Comparison of ENCODE assay signal across 21 mouse cellular contexts in the genomic region with DNA sequence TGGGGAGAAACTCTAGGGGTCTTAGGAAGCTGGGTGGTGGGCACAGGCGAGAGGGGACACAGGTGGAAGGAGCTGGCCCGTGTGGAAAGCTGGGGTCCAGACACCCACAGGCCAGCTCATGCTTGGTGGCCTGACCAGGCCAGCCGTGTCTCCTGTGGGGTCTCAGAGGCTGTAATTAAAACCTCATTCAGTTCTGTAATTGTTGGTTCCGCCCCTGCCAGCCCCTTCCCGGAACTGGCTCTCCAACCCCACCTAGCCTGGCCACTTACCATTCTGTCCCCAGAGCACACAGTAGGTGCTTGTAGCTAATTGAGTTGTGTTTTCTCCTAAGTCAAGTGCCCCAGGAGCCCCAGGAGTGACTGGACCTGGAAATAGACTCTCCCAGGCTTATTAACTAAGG. TPM values are rescaled to one million over a fixed set of nuclear protein-coding genes. Genes with fewer than 3 reads are reported as not detected.
DNase-seq lines count a peak whose midpoint lies in the region; ATAC-seq lines count a peak whose summit lies in the region.
"Had no signal": no experiment of that assay in that cellular context is flagged by ENCODE, and none has a peak within 500 bp of the region (broad histone marks: within the 10 kb centered on the region; RNA-seq: fewer than 3 reads in every experiment).

No protein-coding gene starts in this region.

- H3K9ac ChIP-seq in lung, embryonic 15.5 days, result no peak overlapping the region
- H3K9ac ChIP-seq: forebrain, embryonic 13.5 days; hindbrain, embryonic 13.5 days had no signal

- no peaks in the 10 kb centered on the region for H3K36me3 ChIP-seq in lung, embryonic 15.5 days
- H3K36me3 ChIP-seq in embryonic facial prominence, embryonic 10.5 days (replicated peaks), result no peaks in the 10 kb centered on the region
- no peaks in the 10 kb centered on the region for H3K36me3 ChIP-seq in limb, embryonic 10.5 days
- no peaks in the 10 kb centered on the region for H3K36me3 ChIP-seq in hindbrain, embryonic 10.5 days
- H3K36me3 ChIP-seq: forebrain, embryonic 10.5 days; hindbrain, embryonic 13.5 days had no signal

- WGBS in lung, embryonic 15.5 days, result 78% methylated on average over 5 of the region's 5 CpGs
- 49% methylated on average over 5 of the region's 5 CpGs for WGBS in embryonic facial prominence, embryonic 10.5 days
- WGBS in limb, embryonic 10.5 days, result 32% methylated on average over 5 of the region's 5 CpGs
- 71% methylated on average over 5 of the region's 5 CpGs for WGBS in hindbrain, embryonic 10.5 days

- H3K27ac ChIP-seq in lung, embryonic 15.5 days, result peak overlapping the region; percentile 95
- peak overlapping the region; percentile 91 for H3K27ac ChIP-seq in embryonic facial prominence, embryonic 10.5 days (replicated peaks)
- peak overlapping the region; percentile 92; the same call in 1 of the 2 replicates for H3K27ac ChIP-seq in limb, embryonic 10.5 days
- no peak overlapping the region for H3K27ac ChIP-seq in hindbrain, embryonic 10.5 days
- H3K27ac ChIP-seq: forebrain, embryonic 13.5 days; hindbrain, embryonic 13.5 days had no signal

- H3K27me3 ChIP-seq in lung, embryonic 15.5 days, result no peaks in the 10 kb centered on the region
- peaks cover 5% of the 10 kb centered on the region; the same call in 1 of the 2 replicates for H3K27me3 ChIP-seq in embryonic facial prominence, embryonic 10.5 days (replicated peaks; ENCODE audit: low read depth, poor library complexity, severe bottlenecking)
- peaks cover 3% of the 10 kb centered on the region; the same call in 1 of the 2 replicates for H3K27me3 ChIP-seq in limb, embryonic 10.5 days (ENCODE audit: low read depth, poor library complexity, severe bottlenecking)
- H3K27me3 ChIP-seq in hindbrain, embryonic 10.5 days (ENCODE audit: insufficient read depth, poor library complexity, severe bottlenecking), result peaks cover 52% of the 10 kb centered on the region

- H3K4me3 ChIP-seq in lung, embryonic 15.5 days, result no peak overlapping the region
- no peak overlapping the region for H3K4me3 ChIP-seq in embryonic facial prominence, embryonic 10.5 days
- H3K4me3 ChIP-seq in limb, embryonic 10.5 days, result no peak overlapping the region
- H3K4me3 ChIP-seq in hindbrain, embryonic 10.5 days, result no peak overlapping the region
- H3K4me3 ChIP-seq: forebrain, embryonic 10.5 days; forebrain, embryonic 13.5 days; hindbrain, embryonic 13.5 days had no signal

- H3K4me1 ChIP-seq in lung, embryonic 15.5 days, result peaks cover 72% of the 10 kb centered on the region
- H3K4me1 ChIP-seq in embryonic facial prominence, embryonic 10.5 days, result peaks cover 93% of the 10 kb centered on the region
- peaks cover 96% of the 10 kb centered on the region for H3K4me1 ChIP-seq in limb, embryonic 10.5 days
- H3K4me1 ChIP-seq in hindbrain, embryonic 10.5 days (replicated peaks), result peaks cover 53% of the 10 kb centered on the region

- ATAC-seq in lung, embryonic 15.5 days (ENCODE audit: borderline replicate concordance, extremely low read depth, low FRiP score, low TSS enrichment), result no peak
- ATAC-seq: activated CD4-positive, CD25-positive, alpha-beta regulatory T cell, adult 4 months; forebrain, embryonic 13.5 days; forebrain, embryonic 16.5 days; hindbrain, embryonic 16.5 days had no signal

- DNase-seq in heart, adult 11 months, result peak; percentile 90
- DNase-seq in heart, adult 8-10 months (ENCODE audit: low spot score), result no peak
- no peak for DNase-seq in lung, postnatal 10 days
- no peak for DNase-seq in embryonic facial prominence, embryonic 10.5 days (ENCODE audit: low spot score)
- DNase-seq in limb, embryonic 10.5 days (ENCODE audit: low spot score), result peak; percentile 40
- DNase-seq in c-Kit-positive CD71-positive TER-119-positive erythroid progenitor cells, embryonic 14.5 days (ENCODE audit: low spot score), result no peak
- DNase-seq in hindbrain, embryonic 10.5 days (ENCODE audit: low spot score), result no peak
- DNase-seq: adrenal gland, adult 8-10 months; adrenal gland, postnatal 25 days; cerebellum, adult 18-20 months; cerebellum, adult 9-10 months; cerebellum, postnatal 14 days; gastrocnemius, postnatal 10 days; gastrocnemius, postnatal 36 days had no signal

- no peaks in the 10 kb centered on the region for H3K9me3 ChIP-seq in lung, embryonic 15.5 days
- no peaks in the 10 kb centered on the region for H3K9me3 ChIP-seq in embryonic facial prominence, embryonic 10.5 days
- H3K9me3 ChIP-seq in limb, embryonic 10.5 days (replicated peaks), result no peaks in the 10 kb centered on the region
- H3K9me3 ChIP-seq in hindbrain, embryonic 10.5 days, result no peaks in the 10 kb centered on the region
- H3K9me3 ChIP-seq: forebrain, embryonic 10.5 days; forebrain, embryonic 13.5 days; hindbrain, embryonic 13.5 days had no signal

- no peak overlapping the region for H3K4me2 ChIP-seq in lung, embryonic 15.5 days
- H3K4me2 ChIP-seq: forebrain, embryonic 13.5 days; hindbrain, embryonic 13.5 days had no signal

RNA-seq across cellular contexts. Expression of gene Ube2v1, which starts 32.7 kb away (rescaled TPM):
- total RNA-seq in heart, adult 8-10 months (2022), result 100 to 1,000 TPM; 120 to 152 (median 139) TPM
- polyA plus RNA-seq in lung, embryonic 15.5 days (2015; fragmentation: Nextera tagmentation; extraction: Ambion mirVana), result 280 and 282 TPM in 2 replicates
- 384 and 394 TPM in 2 replicates for polyA plus RNA-seq in embryonic facial prominence, embryonic 10.5 days (2016; fragmentation: Nextera tagmentation; extraction: Ambion mirVana)
- polyA plus RNA-seq in limb, embryonic 10.5 days (2016; fragmentation: Nextera tagmentation; extraction: Ambion mirVana), result 375 and 404 TPM in 2 replicates
- 385 and 396 TPM in 2 replicates for polyA plus RNA-seq in hindbrain, embryonic 10.5 days (2016; fragmentation: Nextera tagmentation; extraction: Ambion mirVana)

Comparison
In these comparisons a context has a peak if more than half of its experiments do, and no peak if none do; other contexts are left out.
1. DNase-seq: peak in heart, adult 11 months (single experiment) and limb, embryonic 10.5 days (single experiment); none in heart, adult 8-10 months (single experiment), lung, postnatal 10 days (single experiment), embryonic facial prominence, embryonic 10.5 days (single experiment), c-Kit-positive CD71-positive TER-119-positive erythroid progenitor cells, embryonic 14.5 days (single experiment) and hindbrain, embryonic 10.5 days (single experiment).